Mouse (Mus musculus) adrenal gland, adult 8-10 months (tissue): ENCODE results near the gene Snn. TPM values are rescaled to one million over a fixed set of nuclear protein-coding genes. Genes with fewer than 3 reads are reported as not detected.

ENCODE experiments used
- DNase-seq: peaks from one replicate; pipeline ENCODE4 v3.0.0; 2022
- total RNA-seq, 4 experiments: library from RNA; stranded (reverse); gene quantifications; 2 replicates each; pipeline ENCODE4 v1.2.4; 2022

Gene Snn
- total RNA-seq, 4 experiments from 2014 or later = 12.0 to 21.4 (median 14.6) TPM

- DNase-seq = no peak
Observed at GRCm38 (mm10) chr16:11050226-11050625, 10.5 kb upstream of the Snn start.

- no peak for DNase-seq
Observed at GRCm38 (mm10) chr16:11051134-11051533, 9.6 kb upstream of the Snn start.

DNA sequence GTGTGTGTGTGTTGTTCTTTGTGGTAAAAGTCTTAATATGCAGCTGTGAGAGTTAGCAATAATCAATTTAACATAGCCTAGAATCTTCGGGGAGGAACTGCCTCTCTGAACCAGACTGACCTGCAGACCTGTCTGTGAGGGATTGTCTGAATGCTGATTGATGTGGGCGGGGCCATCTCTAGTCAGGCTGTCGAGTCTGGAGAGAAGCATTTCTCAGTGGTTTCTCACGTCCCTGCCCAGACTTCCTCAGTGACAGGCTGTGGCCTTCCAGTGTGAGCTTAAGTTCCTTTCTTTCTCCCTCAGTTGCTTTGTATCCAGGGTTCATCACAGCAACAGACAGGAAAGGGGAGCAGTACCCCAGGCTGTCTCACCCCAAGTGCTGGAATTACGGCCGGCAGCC is 6.3 kb upstream of the Snn start:
- no peak for DNase-seq

DNA sequence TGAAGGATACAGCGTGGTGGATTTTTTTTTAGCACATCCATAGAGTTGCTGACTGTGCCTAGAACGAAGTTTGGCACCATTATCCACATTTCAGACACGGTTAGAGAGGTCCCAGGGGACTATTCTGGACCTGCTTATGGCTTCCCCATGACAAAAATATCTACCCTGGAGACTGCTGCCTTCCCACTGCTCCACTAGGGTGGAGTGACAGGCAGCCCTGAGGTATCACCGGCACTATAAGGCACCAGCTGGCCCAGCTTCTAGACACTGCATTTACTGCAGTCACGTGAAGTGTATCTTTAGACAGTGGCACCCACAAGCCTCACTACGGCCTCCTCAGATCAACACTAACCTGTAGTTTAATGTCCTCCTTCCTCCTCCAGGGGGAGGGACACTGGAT is 5.9 kb upstream of the Snn start:
- DNase-seq = no peak

DNA sequence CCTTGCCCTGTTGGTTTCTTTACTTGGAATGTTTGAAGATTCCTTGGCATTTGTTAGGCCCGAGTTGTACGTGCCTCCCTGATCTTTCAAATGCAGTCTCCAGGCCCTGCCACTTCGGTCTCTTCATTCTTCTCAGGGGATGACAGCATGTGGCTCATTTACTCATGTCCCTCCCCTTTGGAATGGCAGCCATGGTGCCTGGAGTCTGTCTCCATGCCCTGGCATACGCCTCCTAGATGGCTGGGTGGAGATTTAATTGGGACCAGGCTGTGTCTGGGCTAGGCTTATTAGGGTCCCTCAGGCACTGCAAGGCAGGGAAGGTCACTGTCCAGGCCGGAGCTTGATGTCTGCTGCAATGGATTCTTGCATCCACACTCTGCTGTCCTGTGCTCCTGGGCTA is 4.8 kb upstream of the Snn start:
- no peak for DNase-seq

GRCm38 (mm10) chr16:11062794-11063721 is 2.3 kb downstream of the Snn start:
- peak; percentile 68 for DNase-seq

DNA sequence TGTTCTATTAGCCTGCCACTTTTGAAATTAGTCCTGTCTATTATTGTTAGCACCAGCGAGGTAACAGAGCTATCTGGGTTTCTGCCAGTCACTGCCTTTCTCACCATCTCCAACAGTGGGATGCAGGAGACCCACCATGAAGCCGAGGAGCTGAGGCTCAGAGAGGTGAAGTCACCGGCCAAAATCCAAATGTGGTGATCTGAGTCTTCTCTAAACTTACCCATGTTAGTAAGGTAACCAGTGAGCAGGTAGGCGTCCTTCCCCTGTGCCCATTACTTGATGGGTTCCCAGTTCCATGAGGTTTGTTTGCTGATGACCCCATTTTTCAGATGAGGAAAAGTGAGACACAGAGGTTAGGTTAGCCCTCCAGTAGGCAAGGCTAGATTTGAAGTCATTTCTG is 3.6 kb downstream of the Snn start:
- no peak for DNase-seq

DNA sequence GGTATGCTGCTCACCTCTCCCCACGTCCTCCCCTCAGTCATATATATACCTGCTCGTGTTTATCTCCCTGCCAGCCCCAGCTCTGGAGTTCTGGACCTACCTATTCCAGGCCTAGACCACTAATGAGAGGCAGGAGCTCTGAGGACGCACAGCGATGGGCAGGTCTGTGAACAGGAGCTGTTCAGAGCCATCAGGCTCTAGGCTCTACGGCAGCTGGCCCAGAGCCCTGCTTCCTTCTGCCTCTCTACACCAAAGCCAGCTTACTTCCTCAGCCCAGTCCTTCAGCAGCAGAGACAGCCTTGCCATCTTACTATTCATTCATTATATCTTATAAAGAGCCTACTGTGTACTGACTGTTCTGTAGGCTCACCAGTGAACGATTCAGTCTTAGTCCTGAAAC is 4.0 kb downstream of the Snn start:
- no peak for DNase-seq

DNA sequence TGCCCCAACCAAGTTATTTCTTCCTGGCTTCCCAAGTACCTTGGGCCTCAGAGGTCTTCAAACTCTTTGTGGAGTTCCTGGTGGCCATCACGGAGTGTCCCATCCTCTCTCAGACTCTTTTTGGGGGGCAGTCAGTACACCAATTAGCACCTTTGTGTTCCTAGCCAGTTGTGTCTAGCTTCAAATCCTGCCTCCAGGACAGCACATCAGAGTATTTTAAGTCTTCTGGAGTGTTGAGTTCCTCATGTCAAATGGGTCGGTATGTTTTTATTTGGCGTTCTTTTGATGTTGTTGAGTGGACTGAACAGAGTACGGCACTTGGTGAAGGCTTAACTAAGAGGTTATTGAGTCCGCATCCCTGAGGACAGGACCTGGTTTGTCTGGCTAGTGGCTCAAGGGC is 4.7 kb downstream of the Snn start:
- no peak for DNase-seq

GRCm38 (mm10) chr16:11066029-11066832 is 5.5 kb downstream of the Snn start, which contains the start of gene Litaf:
Gene Litaf, minus strand, starts transcription at chr16:11066157.
- DNase-seq = peak; percentile 96

GRCm38 (mm10) chr16:11066833-11067191 is 6.1 kb downstream of the Snn start:
- DNase-seq = peak; percentile 30

DNA sequence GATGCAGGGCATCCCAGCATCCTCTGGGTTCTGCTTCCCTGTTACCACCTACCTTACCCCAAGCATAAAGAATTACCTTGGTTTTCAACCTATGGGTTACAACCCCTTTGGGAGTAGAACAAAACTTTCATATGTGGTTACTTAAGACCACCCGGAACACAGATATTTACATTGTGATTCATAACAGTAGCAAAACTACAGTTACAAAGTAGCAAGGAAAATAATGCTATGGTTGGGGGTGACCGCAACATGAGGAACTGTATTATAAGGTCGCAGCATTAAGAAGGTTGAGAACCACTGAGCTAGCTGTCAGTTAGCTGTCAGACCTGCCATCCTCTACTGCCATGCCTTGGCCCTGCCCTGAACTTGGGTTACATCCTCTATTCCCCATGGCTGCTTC is 7.9 kb downstream of the Snn start:
- no peak for DNase-seq

DNA sequence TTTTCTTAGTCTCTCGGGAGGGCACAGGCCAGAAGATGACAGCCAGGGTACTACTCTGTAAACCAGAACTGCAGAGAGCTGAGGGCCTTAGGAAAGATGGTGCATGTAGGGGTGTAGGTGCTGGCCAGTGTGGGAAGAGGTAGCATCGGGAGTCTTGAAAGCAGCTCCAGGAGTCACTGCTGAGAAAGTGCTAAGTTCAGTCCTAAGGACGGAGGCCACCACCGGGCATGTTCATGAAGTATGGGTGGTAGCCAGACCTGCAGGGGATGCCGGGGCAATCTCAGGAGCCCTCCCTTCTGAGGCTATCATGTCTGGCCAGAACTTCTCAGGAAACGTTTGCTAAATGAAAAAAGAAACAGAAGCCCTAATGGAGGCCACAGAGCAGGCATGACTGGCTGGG is 8.5 kb downstream of the Snn start:
- no peak for DNase-seq

GRCm38 (mm10) chr16:11069710-11070420 is 9.1 kb downstream of the Snn start:
- no peak for DNase-seq

DNA sequence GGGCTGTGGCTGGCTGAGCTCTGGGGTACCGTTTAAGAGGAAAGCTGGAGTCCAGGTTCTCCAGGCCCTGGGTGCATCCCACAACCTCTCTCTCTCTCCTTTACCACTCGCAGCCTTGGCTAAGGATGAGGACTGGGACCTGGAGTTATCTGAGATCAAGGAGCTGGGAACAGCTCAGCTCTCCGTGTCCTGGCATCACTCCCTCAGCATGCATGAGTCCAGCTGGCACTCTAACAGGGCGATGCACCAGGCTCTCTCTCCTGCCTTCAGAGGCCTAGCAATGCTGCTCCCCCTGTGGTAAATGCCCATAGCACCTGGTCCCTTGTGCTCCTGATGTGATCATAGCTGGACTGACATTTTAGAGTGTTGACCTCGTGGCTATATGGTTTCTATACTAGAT is 10.4 kb downstream of the Snn start:
- no peak for DNase-seq

GRCm38 (mm10) chr16:11071887-11072286 is 11.1 kb downstream of the Snn start:
- DNase-seq = no peak

- DNase-seq = peak; percentile 50
Observed at GRCm38 (mm10) chr16:11072454-11072853, 11.7 kb downstream of the Snn start.

DNA sequence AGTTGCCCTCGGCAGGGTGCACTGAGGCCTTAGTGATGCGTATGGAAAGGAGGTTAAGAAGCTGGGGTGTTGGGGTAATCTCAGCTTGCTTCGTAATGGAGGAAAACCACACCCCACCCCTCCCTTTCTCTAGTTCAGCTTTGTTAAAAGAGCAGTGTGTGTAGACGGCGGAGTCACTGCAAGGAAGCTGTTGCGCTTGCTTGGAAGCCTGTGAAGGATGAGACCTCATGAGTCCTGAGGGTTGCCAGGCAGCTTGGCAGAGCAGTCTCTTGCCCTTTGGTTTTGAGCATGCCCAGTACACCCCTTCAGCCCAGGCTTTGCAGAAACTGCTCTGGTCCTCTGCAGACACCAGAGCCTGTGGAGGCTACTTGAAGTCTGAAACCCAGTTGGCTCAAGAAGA is 12.3 kb downstream of the Snn start:
- peak; percentile 31 for DNase-seq

- DNase-seq = no peak
Observed at GRCm38 (mm10) chr16:11077601-11078201, 17.0 kb downstream of the Snn start.

DNA sequence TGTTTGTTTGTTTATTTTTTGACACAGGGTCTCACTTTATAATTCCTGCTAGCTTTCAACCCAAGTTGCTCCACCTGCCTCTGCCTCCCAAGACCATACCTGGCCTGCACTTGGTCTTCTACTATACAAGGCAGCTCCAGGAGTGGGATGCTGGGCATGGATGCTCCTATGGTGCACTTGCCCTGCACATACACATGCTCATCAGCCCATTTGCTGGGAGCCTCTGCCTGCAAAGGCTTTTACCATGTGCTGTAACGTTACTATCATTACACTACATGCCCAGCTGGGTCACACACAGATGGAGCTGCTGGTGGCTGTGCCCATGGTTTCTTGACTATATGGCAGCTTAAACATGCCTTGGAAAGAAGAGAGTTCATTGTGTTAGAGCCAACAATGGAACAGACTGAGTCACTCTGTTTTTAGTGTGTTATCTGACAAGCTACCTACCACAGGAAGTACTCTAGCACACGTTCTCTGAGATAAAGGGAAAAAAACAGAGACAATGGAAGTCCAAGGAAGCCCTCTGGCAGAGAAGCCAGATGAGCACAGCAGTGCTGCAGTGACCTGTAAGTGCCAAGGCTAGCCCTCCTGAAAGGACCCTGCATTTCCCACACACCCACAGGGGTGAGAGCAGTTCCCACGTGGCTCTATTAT is 17.6 kb downstream of the Snn start:
- DNase-seq = no peak

DNA sequence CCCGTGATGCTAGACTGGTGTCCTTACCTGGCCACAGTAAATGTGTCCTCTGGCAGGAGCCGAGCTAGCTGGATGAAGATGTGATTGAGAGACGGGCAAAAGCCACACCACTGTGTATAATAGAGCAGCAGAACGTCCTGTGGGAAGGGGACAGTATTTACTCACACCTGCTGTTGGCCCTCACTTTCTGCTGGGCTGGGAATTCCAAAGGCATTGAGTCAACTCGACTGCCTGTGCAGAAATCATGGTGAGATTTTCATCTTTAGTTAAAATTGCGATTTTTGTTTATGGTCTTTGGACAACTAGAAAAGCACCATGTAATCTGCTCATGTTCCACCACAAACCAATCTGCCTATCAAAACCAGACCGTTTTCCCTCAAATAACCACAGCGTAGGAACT is 23.4 kb downstream of the Snn start:
- no peak for DNase-seq

DNA sequence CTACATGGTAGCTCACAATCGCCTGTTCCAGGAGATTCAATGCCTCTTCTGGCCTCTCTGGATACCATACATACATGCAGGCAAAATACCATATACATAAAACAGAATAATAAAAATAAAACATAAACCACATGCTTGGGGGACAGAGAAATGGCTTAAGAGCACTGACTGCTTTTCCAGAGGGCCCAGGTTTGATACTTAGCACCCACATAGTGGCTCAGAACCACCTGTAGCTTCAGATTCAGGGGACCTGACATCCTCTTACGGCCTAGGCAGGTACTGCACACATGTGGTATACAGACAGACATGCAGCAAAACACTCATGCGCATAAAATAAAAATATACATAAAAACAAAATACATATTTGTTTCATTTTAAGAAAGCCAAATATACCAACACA is 25.6 kb downstream of the Snn start:
- no peak for DNase-seq
